Mouse (Mus musculus) stomach, postnatal 0 days (tissue): ENCODE data around the gene Spata1. TPM values are rescaled to one million over a fixed set of nuclear protein-coding genes. Genes with fewer than 3 reads are reported as not detected.

Source experiments
- ATAC-seq: fragments of 200-750 bp; cut with Nextera tagmentation; 2 replicates; pipeline ENCODE4 v1.8.0; 2017; ENCODE audit not compliant: low FRiP score, low TSS enrichment
- DNase-seq: peaks from one replicate; pipeline ENCODE4 v3.0.0-alpha.2; 2016; ENCODE audit warnings: low spot score
- H3K27ac ChIP-seq: fragments of 300-500 bp; sonication (generic); replicated peaks from 2 replicates; pipeline ENCODE4 v1.5.1; 2014; ENCODE audit warnings: mild to moderate bottlenecking, control low read depth
- H3K27me3 ChIP-seq: fragments of 300-500 bp; sonication (generic); 2 replicates; pipeline ENCODE4 v1.6.1; 2014; ENCODE audit warnings: low read length; ENCODE audit not compliant: control insufficient read depth, insufficient read depth
- H3K36me3 ChIP-seq: fragments of 300-500 bp; sonication (generic); 2 replicates; pipeline ENCODE4 v1.6.1; 2014; ENCODE audit warnings: low read length, mixed read lengths; ENCODE audit not compliant: control insufficient read depth, insufficient read depth
- H3K4me1 ChIP-seq: fragments of 300-500 bp; sonication (generic); replicated peaks from 2 replicates; pipeline ENCODE4 v1.6.1; 2014; ENCODE audit warnings: antibody characterized with exemption; ENCODE audit not compliant: control insufficient read depth, insufficient read depth
- H3K4me2 ChIP-seq: fragments of 300-500 bp; sonication (generic); replicated peaks from 2 replicates; pipeline ENCODE4 v1.6.1; 2014; ENCODE audit warnings: low read depth, mild to moderate bottlenecking, control low read depth, moderate library complexity
- H3K4me3 ChIP-seq: fragments of 300-500 bp; sonication (generic); 2 replicates; pipeline ENCODE4 v1.5.1; 2014; ENCODE audit warnings: low read depth, low read length, control low read depth
- H3K9ac ChIP-seq: fragments of 300-500 bp; sonication (generic); 2 replicates; pipeline ENCODE4 v1.6.1; 2014; ENCODE audit warnings: mild to moderate bottlenecking, low read length, control low read depth, mixed read lengths
- H3K9me3 ChIP-seq: fragments of 300-500 bp; sonication (generic); 2 replicates; pipeline ENCODE4 v1.6.1; 2016; ENCODE audit warnings: low read length; ENCODE audit not compliant: control insufficient read depth
- CTCF ChIP-seq: IDR thresholded peaks from 2 replicates; pipeline ENCODE4 v1.5.1; 2016; ENCODE audit warnings: antibody characterized with exemption, low read depth, mild to moderate bottlenecking, moderate library complexity
- EP300 ChIP-seq: optimal IDR thresholded peaks from 2 replicates; pipeline ENCODE3; 2016; ENCODE audit warnings: antibody characterized with exemption
- WGBS: fragments of 180-500 bp; shearing (Covaris S2); extraction: QIAGEN DNeasy Blood & Tissue Kit; methylation state at CpG from one replicate; pipeline ENCODE4 v1.1.7; 2014; 5-methylcytosine and 5-hydroxymethylcytosine counted together
- polyA plus RNA-seq: library from polyadenylated mRNA; unstranded; fragments of >200 nt; fragmentation: Nextera tagmentation; extraction: Ambion mirVana; gene quantifications from 2 replicates; pipeline ENCODE4 v1.2.1, GENCODE M21; 2015

Spata1 gene
- polyA plus RNA-seq, 1 experiment from 2014 or later: 1.1 TPM

DNA sequence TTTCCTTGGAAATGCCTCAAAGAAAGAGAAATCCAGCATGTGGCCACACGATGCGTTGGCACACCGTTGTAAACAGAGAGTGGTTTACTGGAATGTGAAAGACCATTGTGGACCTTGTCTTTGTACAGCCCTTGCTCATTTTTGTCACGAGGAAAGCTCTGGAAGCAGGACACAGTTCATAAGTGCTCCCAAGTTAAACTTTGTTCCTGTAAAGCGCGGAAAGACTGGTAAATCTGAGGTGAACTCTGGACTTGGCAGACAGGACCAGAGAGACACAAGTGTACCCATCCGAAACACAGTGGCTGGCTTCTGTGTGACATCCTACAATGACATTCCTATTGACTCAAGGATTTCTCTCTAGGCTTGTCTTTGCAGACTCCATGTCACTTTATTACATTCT is 56.2 kb downstream of the Spata1 start:
- Histone ChIP-seq H3K4me1 (no peaks in the 10 kb centered on the region), H3K27ac (no peak overlapping the region), H3K36me3 (peaks cover 5% of the 10 kb centered on the region; the same call in 1 of the 2 replicates), H3K4me3 (no peak overlapping the region), H3K9me3 (no peaks in the 10 kb centered on the region), H3K27me3 (no peaks in the 10 kb centered on the region), H3K9ac (no peak overlapping the region), H3K4me2 (no peak overlapping the region)
- 76% methylated on average over 7 of the region's 7 CpGs for WGBS
- DNase-seq: no peak
- no peak for ATAC-seq
- TF ChIP-seq EP300: no peak
- no peak for TF ChIP-seq CTCF

DNA sequence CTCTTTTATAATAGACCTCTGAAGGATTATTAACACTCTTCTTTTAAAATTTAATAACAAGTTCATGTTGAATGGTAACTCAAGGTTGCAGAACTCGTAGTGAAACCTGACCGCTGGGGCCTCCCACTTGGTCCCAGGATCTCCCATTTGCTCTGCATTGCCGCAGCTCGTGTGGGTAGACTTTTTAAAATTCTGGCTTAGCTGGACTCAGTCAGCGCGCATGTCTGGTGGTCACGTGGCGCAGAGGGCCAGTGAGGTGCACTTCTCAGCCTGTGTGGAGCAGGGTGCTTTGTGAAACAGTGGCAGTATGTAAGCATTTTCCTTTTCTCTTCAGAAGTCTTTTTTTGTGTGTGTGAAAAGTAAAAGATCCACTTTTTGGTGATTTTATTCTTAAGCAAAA is 56.6 kb downstream of the Spata1 start:
- Histone ChIP-seq H3K9ac (no peak overlapping the region), H3K27ac (no peak overlapping the region), H3K36me3 (peaks cover 7% of the 10 kb centered on the region; the same call in 1 of the 2 replicates), H3K27me3 (no peaks in the 10 kb centered on the region), H3K4me2 (no peak overlapping the region), H3K4me1 (no peaks in the 10 kb centered on the region), H3K9me3 (no peaks in the 10 kb centered on the region), H3K4me3 (no peak overlapping the region)
- WGBS: 80% methylated on average over 8 of the region's 8 CpGs
- no peak for ATAC-seq
- TF ChIP-seq EP300 (no peak), CTCF (no peak)
- DNase-seq: no peak

DNA sequence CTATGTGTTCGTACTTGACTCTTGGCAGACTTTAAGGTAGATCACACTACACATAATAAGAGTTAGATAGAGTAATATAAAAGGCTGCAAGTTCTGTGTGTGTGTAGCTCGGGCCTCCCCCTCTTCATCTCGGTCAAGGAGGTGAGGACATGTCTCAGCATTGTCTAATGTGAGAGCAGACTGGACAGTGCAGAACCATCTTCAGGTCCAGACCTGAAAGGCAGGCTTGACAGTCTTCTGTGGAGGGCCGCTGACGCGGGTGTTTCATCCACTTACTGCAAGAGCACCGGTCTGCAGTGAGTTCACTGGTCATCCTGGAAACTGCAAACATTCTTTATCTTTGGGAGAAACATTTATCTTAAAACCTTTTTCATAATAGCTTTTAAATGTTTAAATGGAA is 57.1 kb downstream of the Spata1 start:
- Histone ChIP-seq H3K4me1 (no peaks in the 10 kb centered on the region), H3K4me2 (no peak overlapping the region), H3K4me3 (no peak overlapping the region), H3K9me3 (no peaks in the 10 kb centered on the region), H3K36me3 (peaks cover 7% of the 10 kb centered on the region; the same call in 1 of the 2 replicates), H3K27ac (no peak overlapping the region), H3K27me3 (no peaks in the 10 kb centered on the region), H3K9ac (no peak overlapping the region)
- ATAC-seq (no peak), DNase-seq (no peak)
- 82% methylated on average over 7 of the region's 7 CpGs for WGBS
- no peak for TF ChIP-seq CTCF
- TF ChIP-seq EP300: no peak

DNA sequence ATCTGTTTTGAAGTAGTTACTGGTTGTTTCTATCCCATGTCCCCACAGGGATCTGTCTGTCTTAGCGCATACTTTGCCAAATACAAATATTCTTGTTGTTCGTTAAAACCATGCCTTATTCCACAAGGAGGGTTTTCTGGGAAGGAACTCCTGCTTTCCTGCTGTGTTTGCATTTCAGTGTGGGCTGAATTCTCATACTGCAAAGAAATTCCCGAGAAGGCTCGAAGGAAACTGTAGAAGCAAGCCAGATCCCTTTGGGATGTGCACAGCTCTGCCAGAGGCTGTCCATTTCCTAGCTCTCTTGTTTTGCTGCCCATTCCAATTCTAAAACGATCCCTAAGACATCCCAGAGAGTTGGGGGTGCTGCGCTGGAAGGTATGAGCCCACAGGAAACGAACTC is 59.1 kb downstream of the Spata1 start:
- no peak overlapping the region for H3K27ac ChIP-seq
- H3K9me3 ChIP-seq: no peaks in the 10 kb centered on the region
- H3K27me3 ChIP-seq: no peaks in the 10 kb centered on the region
- 84% methylated on average over 7 of the region's 7 CpGs for WGBS
- H3K4me1 ChIP-seq: no peaks in the 10 kb centered on the region
- no peak overlapping the region for H3K4me2 ChIP-seq
- no peak for DNase-seq
- peaks cover 9% of the 10 kb centered on the region; the same call in 1 of the 2 replicates for H3K36me3 ChIP-seq
- no peak for TF ChIP-seq EP300
- TF ChIP-seq CTCF: no peak
- no peak overlapping the region for H3K4me3 ChIP-seq
- ATAC-seq: no peak
- H3K9ac ChIP-seq: no peak overlapping the region

DNA sequence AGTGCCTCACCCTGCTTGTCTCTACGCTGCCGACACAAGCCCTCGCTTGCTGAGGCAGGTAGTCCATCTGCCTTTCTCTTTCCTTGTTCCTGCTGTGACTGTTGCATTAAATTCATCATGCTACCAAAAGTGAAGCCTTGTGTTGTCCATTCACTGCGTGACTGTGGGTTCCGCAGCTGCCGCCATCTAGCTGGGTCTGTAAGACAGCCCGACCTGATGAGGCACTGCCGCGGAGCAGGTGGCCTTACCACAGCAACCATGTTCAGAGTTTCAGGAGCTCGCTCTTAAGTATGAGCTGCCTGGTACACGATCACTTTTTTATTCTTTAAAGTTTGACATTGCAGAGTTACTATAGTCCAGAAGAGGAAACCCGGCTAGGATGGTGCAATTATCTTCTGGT is 59.5 kb downstream of the Spata1 start:
- H3K27ac ChIP-seq: 0 out of 2 replicates have a peak overlapping the region, but pooled peaks have one; percentile 30
- no peak overlapping the region for H3K9ac ChIP-seq
- H3K4me3 ChIP-seq: no peak overlapping the region
- WGBS: 82% methylated on average over 12 of the region's 12 CpGs
- ATAC-seq (no peak), DNase-seq (no peak)
- no peaks in the 10 kb centered on the region for H3K4me1 ChIP-seq
- TF ChIP-seq EP300 (no peak), CTCF (no peak)
- H3K36me3 ChIP-seq: peaks cover 9% of the 10 kb centered on the region; the same call in 1 of the 2 replicates
- H3K27me3 ChIP-seq: no peaks in the 10 kb centered on the region
- H3K4me2 ChIP-seq: no peak overlapping the region
- H3K9me3 ChIP-seq: no peaks in the 10 kb centered on the region

DNA sequence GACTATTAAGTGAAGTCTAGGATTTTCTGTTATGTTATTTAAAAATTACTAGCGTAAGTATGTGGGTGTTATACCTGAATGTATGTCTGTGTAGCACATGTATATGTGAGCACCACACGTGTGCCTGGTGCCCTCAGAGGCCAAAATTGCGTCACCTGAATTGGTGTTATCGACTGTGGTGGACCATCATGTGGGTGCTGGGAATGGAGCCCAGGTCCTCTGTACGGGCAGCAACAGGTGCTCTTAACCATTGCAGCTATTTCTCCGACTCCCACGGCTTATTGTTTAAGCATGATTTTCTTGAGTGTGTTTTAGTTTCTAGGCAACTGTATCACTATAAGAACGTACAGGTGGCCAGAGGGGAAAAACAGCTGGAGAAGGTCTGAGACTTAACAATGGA is 63.4 kb downstream of the Spata1 start:
- H3K9ac ChIP-seq: no peak overlapping the region
- DNase-seq (no peak), ATAC-seq (no peak)
- H3K4me2 ChIP-seq: no peak overlapping the region
- no peaks in the 10 kb centered on the region for H3K9me3 ChIP-seq
- no peaks in the 10 kb centered on the region for H3K27me3 ChIP-seq
- whole genome bisulfite sequencing: 90% methylated on average over 8 of the region's 8 CpGs
- H3K36me3 ChIP-seq: peaks cover 17% of the 10 kb centered on the region; the same call in 1 of the 2 replicates
- no peaks in the 10 kb centered on the region for H3K4me1 ChIP-seq
- no peak overlapping the region for H3K4me3 ChIP-seq
- TF ChIP-seq EP300 (no peak), CTCF (no peak)
- no peak overlapping the region for H3K27ac ChIP-seq
